Mouse (Mus musculus) megakaryocyte, embryonic 14.5 days (primary cell): ENCODE measurements around the gene Nfkbia. TPM values are rescaled to one million over a fixed set of nuclear protein-coding genes. Genes with fewer than 3 reads are reported as not detected.
A peak's percentile ranks its signal among the peaks of the same experiment; 100 is the strongest.

Experiments used
- H3K27me3 ChIP-seq: replicated peaks from 2 replicates; pipeline ENCODE3; 2012; ENCODE audit warnings: inconsistent platforms
- H3K36me3 ChIP-seq: replicated peaks from 2 replicates; pipeline ENCODE3; 2012; ENCODE audit warnings: low read length, inconsistent platforms, mixed read lengths
- H3K4me1 ChIP-seq: 2 replicates; pipeline ENCODE4 v1.6.1; 2012; ENCODE audit warnings: inconsistent platforms
- H3K4me3 ChIP-seq: replicated peaks from 2 replicates; pipeline ENCODE3; 2012; ENCODE audit warnings: moderate library complexity, mild to moderate bottlenecking, inconsistent platforms
- H3K9me3 ChIP-seq: 2 replicates; pipeline ENCODE4 v1.6.1; 2012; ENCODE audit warnings: inconsistent platforms
- FLI1 ChIP-seq: IDR thresholded peaks from 2 replicates; pipeline ENCODE4 v1.6.1; 2012; ENCODE audit warnings: low read length, inconsistent platforms, mixed read lengths
- GATA1 ChIP-seq: IDR thresholded peaks from 3 replicates; pipeline ENCODE4 v1.6.1; 2012; ENCODE audit warnings: mixed read lengths, low read length, inconsistent platforms, borderline replicate concordance
- polyA plus RNA-seq: library from polyadenylated mRNA; stranded (reverse); fragments of >175 nt; gene quantifications from 2 replicates; pipeline ENCODE4 v1.2.3, GENCODE M21; 2012; ENCODE audit warnings: low replicate concordance; ENCODE audit not compliant: insufficient read depth

Gene Nfkbia
- polyA plus RNA-seq, 1 experiment, result 92.2 TPM

- Histone ChIP-seq H3K4me1 (peaks cover 84% of the 10 kb centered on the region), H3K9me3 (no peaks in the 10 kb centered on the region), H3K36me3 (no peaks in the 10 kb centered on the region), H3K27me3 (peaks cover 45% of the 10 kb centered on the region), H3K4me3 (peak overlapping the region; percentile 47)
- TF ChIP-seq GATA1 (no peak), FLI1 (no peak)
Measured at GRCm38 (mm10) chr12:55467331-55468180, 24.9 kb downstream of the Nfkbia start.

DNA sequence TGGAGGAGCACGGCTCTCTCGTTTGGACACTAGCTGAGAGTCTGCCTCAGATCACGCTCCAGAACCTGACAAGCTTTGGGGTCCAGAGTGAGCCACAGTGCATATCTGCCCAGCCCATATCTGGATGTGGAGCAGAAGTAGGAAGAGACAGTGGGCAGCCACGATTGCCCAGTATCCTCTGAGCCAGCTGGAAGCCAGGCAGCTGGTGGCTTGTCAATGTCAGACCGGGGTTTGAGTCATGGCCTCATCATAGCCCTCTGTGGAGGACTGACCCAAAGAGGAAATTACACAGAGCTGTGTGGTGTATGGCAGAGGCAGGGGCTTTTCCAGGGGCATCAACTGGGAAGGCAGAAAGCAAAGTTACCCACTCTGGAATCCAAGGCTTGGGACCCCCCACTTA lies 25.6 kb downstream of the Nfkbia start:
- Histone ChIP-seq H3K4me3 (peak overlapping the region; percentile 70), H3K36me3 (no peaks in the 10 kb centered on the region), H3K9me3 (no peaks in the 10 kb centered on the region), H3K4me1 (peaks cover 78% of the 10 kb centered on the region), H3K27me3 (peaks cover 39% of the 10 kb centered on the region)
- no peak for TF ChIP-seq FLI1
- TF ChIP-seq GATA1, result peak; percentile 18; the same call in 1 of the 3 replicates

- Histone ChIP-seq H3K4me1 (peaks cover 79% of the 10 kb centered on the region), H3K27me3 (peaks cover 39% of the 10 kb centered on the region), H3K9me3 (no peaks in the 10 kb centered on the region), H3K4me3 (peak overlapping the region; percentile 17), H3K36me3 (no peaks in the 10 kb centered on the region)
- TF ChIP-seq FLI1, result no peak
- TF ChIP-seq GATA1, result no peak
Measured at GRCm38 (mm10) chr12:55466088-55466701, 26.3 kb downstream of the Nfkbia start.

DNA sequence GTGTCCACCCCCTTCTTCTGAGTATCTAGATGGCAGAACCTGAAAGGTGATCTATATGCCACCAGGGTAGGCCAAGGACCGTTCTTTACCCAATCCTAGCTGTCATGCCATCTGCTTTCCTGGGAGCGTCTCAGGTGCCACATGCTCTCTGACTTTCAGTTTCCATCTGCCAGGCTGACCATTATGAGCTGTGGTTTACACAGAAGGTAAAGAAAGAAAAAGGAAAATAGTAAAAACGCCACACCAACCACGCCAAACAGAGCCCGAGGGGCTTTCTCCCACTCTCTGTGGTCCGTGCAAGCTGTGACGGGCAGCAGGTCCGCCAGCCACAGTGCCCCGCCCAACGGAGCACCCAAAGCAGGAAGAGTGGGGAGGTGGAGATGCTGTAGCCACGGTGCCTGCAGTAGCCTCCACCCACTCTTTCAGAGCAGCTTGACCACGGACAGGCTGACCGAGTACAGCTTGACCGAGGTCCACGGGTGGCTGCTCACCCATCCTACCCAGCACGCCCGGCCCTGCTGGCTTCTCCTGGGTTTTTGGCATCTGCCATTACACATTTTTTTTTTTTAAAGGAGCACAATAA lies 27.0 kb downstream of the Nfkbia start:
- H3K9me3 ChIP-seq, result no peaks in the 10 kb centered on the region
- peak overlapping the region; percentile 88 for H3K4me3 ChIP-seq
- H3K27me3 ChIP-seq, result peaks cover 35% of the 10 kb centered on the region
- peaks cover 77% of the 10 kb centered on the region for H3K4me1 ChIP-seq
- TF ChIP-seq FLI1, result no peak
- TF ChIP-seq GATA1, result no peak
- H3K36me3 ChIP-seq, result no peaks in the 10 kb centered on the region

GRCm38 (mm10) chr12:55464846-55465361 lies 27.5 kb downstream of the Nfkbia start:
- no peaks in the 10 kb centered on the region for H3K36me3 ChIP-seq
- H3K4me3 ChIP-seq, result peak overlapping the region; percentile 88
- TF ChIP-seq FLI1 (no peak), GATA1 (no peak)
- no peaks in the 10 kb centered on the region for H3K9me3 ChIP-seq
- peaks cover 76% of the 10 kb centered on the region for H3K4me1 ChIP-seq
- peaks cover 34% of the 10 kb centered on the region for H3K27me3 ChIP-seq

- Histone ChIP-seq H3K4me3 (no peak overlapping the region), H3K27me3 (peaks cover 34% of the 10 kb centered on the region), H3K4me1 (peaks cover 77% of the 10 kb centered on the region), H3K9me3 (no peaks in the 10 kb centered on the region), H3K36me3 (no peaks in the 10 kb centered on the region)
- TF ChIP-seq GATA1, result no peak
Measured at GRCm38 (mm10) chr12:55463992-55464845, 28.2 kb downstream of the Nfkbia start.

DNA sequence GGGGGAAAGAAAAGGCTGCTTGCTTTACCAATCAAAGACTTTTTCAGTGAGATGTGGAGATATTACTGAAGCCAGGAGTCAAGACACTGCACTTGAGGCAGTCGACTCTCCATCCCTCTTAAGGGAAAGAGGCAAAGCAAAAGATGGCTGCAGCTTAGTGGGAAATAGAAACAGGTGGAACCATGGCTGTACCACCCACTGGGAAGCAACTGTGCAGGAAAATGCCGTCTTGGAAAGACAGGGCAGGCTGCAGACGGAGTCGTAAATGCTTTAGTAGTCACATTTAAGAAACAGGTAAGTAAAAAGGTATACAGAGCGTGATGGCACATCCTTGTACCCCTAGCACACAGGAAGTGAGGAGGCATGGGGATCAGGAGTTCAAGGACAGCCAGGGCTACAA lies 29.4 kb downstream of the Nfkbia start:
- peaks cover 79% of the 10 kb centered on the region for H3K4me1 ChIP-seq
- TF ChIP-seq GATA1, result no peak
- TF ChIP-seq FLI1, result no peak

GRCm38 (mm10) chr12:55462456-55462855 lies 30.0 kb downstream of the Nfkbia start:
- Histone ChIP-seq H3K9me3 (no peaks in the 10 kb centered on the region), H3K36me3 (no peaks in the 10 kb centered on the region), H3K4me3 (no peak overlapping the region), H3K27me3 (peaks cover 41% of the 10 kb centered on the region), H3K4me1 (peaks cover 78% of the 10 kb centered on the region)
- TF ChIP-seq GATA1 (no peak), FLI1 (no peak)

More for the DNA sequence above, 29.4 kb downstream of the Nfkbia start:
- Histone ChIP-seq H3K36me3 (no peaks in the 10 kb centered on the region), H3K9me3 (no peaks in the 10 kb centered on the region), H3K27me3 (peaks cover 37% of the 10 kb centered on the region), H3K4me3 (no peak overlapping the region)

DNA sequence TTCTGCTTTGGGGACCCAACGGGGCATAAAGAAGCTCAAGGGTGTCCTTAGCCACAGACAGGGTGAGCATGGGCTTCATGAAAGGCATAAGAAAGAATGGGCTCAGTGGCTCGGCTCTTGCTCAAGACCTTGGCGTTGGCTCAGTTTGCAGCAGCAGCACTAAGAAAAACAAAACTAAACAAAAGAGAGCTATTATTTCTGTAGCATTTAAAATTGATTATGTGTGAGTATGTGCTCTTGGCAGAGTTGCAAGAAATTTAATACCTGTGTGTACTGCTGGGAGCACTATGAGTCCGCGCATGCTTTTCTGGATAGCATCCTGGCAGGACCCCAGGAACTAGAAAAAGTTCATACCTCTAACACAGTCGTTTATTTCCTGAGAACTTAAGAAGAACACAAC lies 30.7 kb downstream of the Nfkbia start:
- Histone ChIP-seq H3K36me3 (no peaks in the 10 kb centered on the region), H3K27me3 (peaks cover 45% of the 10 kb centered on the region), H3K4me1 (peaks cover 71% of the 10 kb centered on the region), H3K9me3 (no peaks in the 10 kb centered on the region), H3K4me3 (no peak overlapping the region)
- TF ChIP-seq FLI1, result no peak
- TF ChIP-seq GATA1, result no peak
